Comparison of ENCODE assay signal across 7 mouse cellular contexts in the genomic region with DNA sequence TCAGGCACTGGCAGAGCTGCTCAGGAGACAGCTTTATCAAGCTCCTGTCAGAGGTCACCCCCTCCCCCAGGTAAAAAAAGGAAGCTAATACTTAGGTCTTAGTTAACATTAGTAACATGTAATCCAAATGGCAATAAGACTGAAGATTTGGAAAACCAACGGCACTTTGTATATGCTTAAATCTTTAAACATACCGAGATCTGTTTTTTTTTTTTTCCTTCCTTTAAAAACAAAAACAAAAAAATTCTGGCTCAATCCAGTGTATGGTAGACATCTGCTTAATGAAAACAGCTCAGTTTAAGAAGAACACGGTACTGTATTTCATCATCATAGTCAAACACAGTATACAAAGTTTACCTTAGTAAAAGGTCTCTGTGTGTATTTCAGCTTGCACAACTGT. TPM values are rescaled to one million over a fixed set of nuclear protein-coding genes. Genes with fewer than 3 reads are reported as not detected.
A peak's percentile ranks its signal among the peaks of the same experiment; 100 is the strongest.
DNase-seq lines count a peak whose midpoint lies in the region; ATAC-seq and TF ChIP-seq lines count a peak whose summit lies in the region.

Gene Cacnb2 (plus strand): TSS at position 301 of the 400 bp plus-strand sequence.

- peak within 1 kb of the TSS; percentile 1 for H3ac ChIP-seq in myocyte (ENCODE audit: control insufficient read depth, insufficient read length)

- no peaks in the 10 kb centered on the region for H3K27me3 ChIP-seq in forebrain, embryonic 16.5 days (replicated peaks; ENCODE audit: control insufficient read depth, insufficient read depth, low read length)
- H3K27me3 ChIP-seq in myocyte (ENCODE audit: control insufficient read depth, insufficient read depth, insufficient read length): no peaks in the 10 kb centered on the region

- no peaks in the 10 kb centered on the region for H3K9me3 ChIP-seq in forebrain, embryonic 16.5 days (ENCODE audit: control insufficient read depth, low read length)

- no peak for ATAC-seq in forebrain, embryonic 16.5 days

- H3K4me1 ChIP-seq in forebrain, embryonic 16.5 days (replicated peaks; ENCODE audit: control insufficient read depth, insufficient read depth, low read length): peaks cover 16% of the 10 kb centered on the region

- H3K36me3 ChIP-seq in forebrain, embryonic 16.5 days (ENCODE audit: control insufficient read depth, insufficient read depth): no peaks in the 10 kb centered on the region
- no peaks in the 10 kb centered on the region for H3K36me3 ChIP-seq in myocyte (ENCODE audit: control insufficient read depth, insufficient read depth)

- H3K9ac ChIP-seq in forebrain, embryonic 16.5 days (replicated peaks; ENCODE audit: low read depth, low read length): peak within 1 kb of the TSS; percentile 78

- H3K4me3 ChIP-seq in forebrain, embryonic 16.5 days (replicated peaks; ENCODE audit: low read length): peak within 1 kb of the TSS; percentile 70
- peak within 1 kb of the TSS; percentile 45 for H3K4me3 ChIP-seq in myocyte

- no peaks in the 10 kb centered on the region for H3K79me2 ChIP-seq in myocyte (ENCODE audit: control insufficient read depth, insufficient read depth)

- peak within 1 kb of the TSS; percentile 99 for H3K4me2 ChIP-seq in forebrain, embryonic 16.5 days (ENCODE audit: low read length)
- H3K4me2 ChIP-seq in myocyte (ENCODE audit: low read depth): peak within 1 kb of the TSS; percentile 86

- no peak for TF ChIP-seq POLR2A in myocyte (IDR thresholded peaks at IDR 0.05; ENCODE audit: insufficient read length, low read depth)

- no peak within 1 kb of the TSS for H3K27ac ChIP-seq in forebrain, embryonic 16.5 days (ENCODE audit: low read length)

- DNase-seq in urinary bladder, adult 2 months (ENCODE audit: low spot score): no peak
- DNase-seq in urinary bladder, postnatal 36 days (ENCODE audit: low spot score in 2 of 2): no peak
- DNase-seq in layer of hippocampus, postnatal 14 days (ENCODE audit: low spot score in 2 of 2): no peak
- no peak for DNase-seq in gastrocnemius, postnatal 10 days
- DNase-seq in urinary bladder, postnatal 14 days (ENCODE audit: low spot score): no peak

- WGBS in forebrain, embryonic 16.5 days: 48% methylated on average over 3 of the region's 3 CpGs

TF ChIP-seq in myocyte, 11 proteins besides CTCF, POLR2A, EP300 and RAD21:
- TF ChIP-seq REST (IDR thresholded peaks at IDR 0.05; ENCODE audit: insufficient read depth, insufficient read length) (no peak), USF1 (IDR thresholded peaks at IDR 0.05; ENCODE audit: low read depth) (no peak), MYOG (IDR thresholded peaks at IDR 0.05; ENCODE audit: control insufficient read depth in 1 of 3, insufficient read depth in 1 of 3, insufficient read length in 2 of 3, low read depth in 2 of 3) (no peak), TCF12 (IDR thresholded peaks at IDR 0.05; ENCODE audit: insufficient read depth, poor library complexity, severe bottlenecking) (no peak), TCF3 (IDR thresholded peaks at IDR 0.05; ENCODE audit: insufficient read length, low read depth) (no peak), CEBPB (IDR thresholded peaks at IDR 0.05; ENCODE audit: insufficient read depth, poor library complexity, severe bottlenecking) (no peak), MAX (IDR thresholded peaks at IDR 0.05; ENCODE audit: low read depth) (no peak), SRF (IDR thresholded peaks at IDR 0.05; ENCODE audit: control insufficient read depth, insufficient read length, low read depth) (no peak), E2F4 (IDR thresholded peaks at IDR 0.05; ENCODE audit: insufficient read depth) (no peak)

RNA-seq across cellular contexts. Expression of gene Cacnb2, which starts in this region (rescaled TPM):
- 16.0 and 20.1 TPM in 2 replicates for polyA plus RNA-seq in urinary bladder, adult 2 months (2012; rRNA removed)
- polyA plus RNA-seq in forebrain, embryonic 16.5 days (2015; fragmentation: Nextera tagmentation; extraction: Ambion mirVana): 2.7 and 4.6 TPM in 2 replicates
- 10 to 100 TPM; 72.3 to 81.4 TPM for total RNA-seq in layer of hippocampus, postnatal 14 days (2021)
- polyA plus RNA-seq in myocyte (2012; fragmentation: generic; extraction: Trizol): 0.85 TPM
- 1 to 10 TPM; 1.6 to 1.8 TPM for total RNA-seq in gastrocnemius, postnatal 10 days (2021)

Comparison
In these comparisons a context has a peak if more than half of its experiments do, and no peak if none do; other contexts are left out.
1. RNA of gene Cacnb2 (total RNA-seq): 72.3 to 81.4 TPM in layer of hippocampus, postnatal 14 days; 1.6 to 1.8 TPM in gastrocnemius, postnatal 10 days; every median in the first group is over 10 times any median in the second.